Mouse (Mus musculus): Measurements from ENCODE around the gene Faiml.

The Faiml gene

GRCm38 (mm10) chr9:99237139-99237538 lies at the start of gene Faiml:
TSS of gene Faiml (minus strand) at chr9:99237239.
- no peak for TF ChIP-seq GATA4 (IDR thresholded peaks at IDR 0.05; ENCODE audit: insufficient replicate concordance, low read length)

- TF ChIP-seq GATA4 (IDR thresholded peaks at IDR 0.05; ENCODE audit: insufficient replicate concordance, low read length), result no peak
Observed at GRCm38 (mm10) chr9:99258891-99259290, 21.9 kb upstream of the Faiml start.

- TF ChIP-seq GATA4 (IDR thresholded peaks at IDR 0.05; ENCODE audit: insufficient replicate concordance, low read length), result no peak
Observed at GRCm38 (mm10) chr9:99256821-99257220, 19.8 kb upstream of the Faiml start.

- no peak for TF ChIP-seq GATA4 (IDR thresholded peaks at IDR 0.05; ENCODE audit: insufficient replicate concordance, low read length)
Observed at GRCm38 (mm10) chr9:99256206-99256605, 19.2 kb upstream of the Faiml start.

GRCm38 (mm10) chr9:99253861-99254260 lies 16.8 kb upstream of the Faiml start:
- no peak for TF ChIP-seq GATA4 (IDR thresholded peaks at IDR 0.05; ENCODE audit: insufficient replicate concordance, low read length)

GRCm38 (mm10) chr9:99248906-99249305 lies 11.9 kb upstream of the Faiml start:
- no peak for TF ChIP-seq GATA4 (IDR thresholded peaks at IDR 0.05; ENCODE audit: insufficient replicate concordance, low read length)

- TF ChIP-seq GATA4 (IDR thresholded peaks at IDR 0.05; ENCODE audit: insufficient replicate concordance, low read length), result no peak
Observed at GRCm38 (mm10) chr9:99248304-99248703, 11.3 kb upstream of the Faiml start.

GRCm38 (mm10) chr9:99243895-99244293 lies 6.9 kb upstream of the Faiml start:
- no peak for TF ChIP-seq GATA4 (IDR thresholded peaks at IDR 0.05; ENCODE audit: insufficient replicate concordance, low read length)

GRCm38 (mm10) chr9:99243190-99243894 lies 6.3 kb upstream of the Faiml start, which contains the start of gene Cep70:
TSS of gene Cep70 (plus strand) at chr9:99243367.
- no peak for TF ChIP-seq GATA4 (IDR thresholded peaks at IDR 0.05; ENCODE audit: insufficient replicate concordance, low read length)

GRCm38 (mm10) chr9:99242533-99243189 lies 5.6 kb upstream of the Faiml start:
- TF ChIP-seq GATA4 (IDR thresholded peaks at IDR 0.05; ENCODE audit: insufficient replicate concordance, low read length), result no peak

- no peak for TF ChIP-seq GATA4 (IDR thresholded peaks at IDR 0.05; ENCODE audit: insufficient replicate concordance, low read length)
Observed at GRCm38 (mm10) chr9:99242035-99242434, 5.0 kb upstream of the Faiml start.

GRCm38 (mm10) chr9:99240571-99240970 lies 3.5 kb upstream of the Faiml start:
- no peak for TF ChIP-seq GATA4 (IDR thresholded peaks at IDR 0.05; ENCODE audit: insufficient replicate concordance, low read length)

- TF ChIP-seq GATA4 (IDR thresholded peaks at IDR 0.05; ENCODE audit: insufficient replicate concordance, low read length), result no peak
Observed at GRCm38 (mm10) chr9:99239256-99239655, 2.2 kb upstream of the Faiml start.

- TF ChIP-seq GATA4 (IDR thresholded peaks at IDR 0.05; ENCODE audit: insufficient replicate concordance, low read length), result no peak
Observed at GRCm38 (mm10) chr9:99238276-99238675, 1.2 kb upstream of the Faiml start.

GRCm38 (mm10) chr9:99229450-99229849 lies 7.6 kb downstream of the Faiml start:
- TF ChIP-seq GATA4 (IDR thresholded peaks at IDR 0.05; ENCODE audit: insufficient replicate concordance, low read length), result no peak

- TF ChIP-seq GATA4 (IDR thresholded peaks at IDR 0.05; ENCODE audit: insufficient replicate concordance, low read length), result no peak
Observed at GRCm38 (mm10) chr9:99224583-99224982, 12.5 kb downstream of the Faiml start.

Measured in liver, adult (tissue).